Mouse (Mus musculus) spleen, adult 18-20 months (tissue): ENCODE data around the gene Atp8b5.

ENCODE experiments used
- DNase-seq, 2 experiments: peaks; one replicate each; pipeline ENCODE4 v3.0.0; 2022; ENCODE audit warnings: mixed read lengths in 2 of 2

Gene Atp8b5

GRCm38 (mm10) chr4:43266623-43267322 lies at the start of gene Atp8b5:
Atp8b5 (plus strand) TSS chr4:43267159.
- peak; percentile 37 to 52 for DNase-seq

DNA sequence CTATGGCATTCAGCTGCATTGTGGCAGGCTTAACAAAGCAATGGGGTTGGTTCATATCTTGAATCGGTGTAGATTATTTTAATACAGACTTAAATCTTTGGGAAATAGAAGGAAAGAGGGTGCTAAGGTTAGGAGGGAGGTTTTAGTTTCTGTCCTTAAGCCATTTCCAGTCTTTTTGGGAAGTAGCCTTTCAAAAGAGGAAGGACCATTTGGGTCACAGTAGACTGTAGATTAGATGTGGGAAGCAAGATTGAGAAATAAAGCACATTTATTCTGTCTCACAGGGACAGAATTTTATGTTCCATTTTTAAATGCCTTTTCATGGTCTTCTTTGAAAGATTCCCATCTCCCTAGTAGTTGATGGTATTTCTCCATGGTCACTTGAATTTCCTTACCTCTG lies 49.0 kb upstream of the Atp8b5 start:
- no peak for DNase-seq

DNA sequence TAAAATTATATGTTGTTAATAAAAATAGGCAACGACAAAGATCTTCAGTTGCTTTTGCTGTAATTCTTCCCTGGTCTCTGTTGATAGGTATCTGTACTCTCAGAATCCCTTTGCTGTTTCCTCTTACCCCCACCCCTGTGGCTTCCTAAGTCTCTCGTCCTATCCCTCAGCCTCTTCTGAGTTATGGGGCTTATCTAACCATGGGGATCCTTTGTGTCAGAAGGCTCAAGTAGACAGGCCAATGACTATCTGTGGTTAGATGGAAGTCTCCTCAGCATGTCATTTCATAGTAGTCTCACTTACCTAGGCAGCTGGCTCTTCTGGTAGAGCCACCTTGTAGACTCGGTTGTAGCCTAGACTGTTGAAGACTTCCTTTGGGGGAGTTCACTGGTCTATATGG lies 35.1 kb upstream of the Atp8b5 start:
- no peak for DNase-seq

DNA sequence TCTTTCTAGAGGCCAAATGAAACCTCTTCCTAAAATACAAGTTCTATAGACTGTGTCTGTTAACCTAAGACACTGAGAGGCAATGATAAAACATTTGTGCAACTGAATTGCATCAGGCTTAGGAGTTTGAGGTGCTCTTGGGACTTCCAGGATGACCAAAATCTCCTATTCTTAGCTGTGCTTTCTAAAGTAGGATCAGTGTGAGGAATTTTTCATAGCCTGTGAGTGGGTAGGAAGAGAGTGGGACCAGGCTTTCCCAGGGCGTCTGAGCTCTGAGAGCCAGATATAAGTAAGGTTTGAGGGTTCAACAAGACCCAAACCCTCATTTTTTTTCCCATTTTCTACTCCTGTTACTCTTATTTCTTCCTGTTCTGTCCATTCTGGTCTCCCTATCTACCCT lies 34.0 kb upstream of the Atp8b5 start:
- DNase-seq, result no peak

GRCm38 (mm10) chr4:43233489-43233888 lies 33.5 kb upstream of the Atp8b5 start:
- DNase-seq, result no peak

GRCm38 (mm10) chr4:43236898-43237297 lies 30.1 kb upstream of the Atp8b5 start:
- no peak for DNase-seq

- no peak for DNase-seq
These were observed 26.2 kb upstream of the Atp8b5 start for GRCm38 (mm10) chr4:43240716-43241115.

DNA sequence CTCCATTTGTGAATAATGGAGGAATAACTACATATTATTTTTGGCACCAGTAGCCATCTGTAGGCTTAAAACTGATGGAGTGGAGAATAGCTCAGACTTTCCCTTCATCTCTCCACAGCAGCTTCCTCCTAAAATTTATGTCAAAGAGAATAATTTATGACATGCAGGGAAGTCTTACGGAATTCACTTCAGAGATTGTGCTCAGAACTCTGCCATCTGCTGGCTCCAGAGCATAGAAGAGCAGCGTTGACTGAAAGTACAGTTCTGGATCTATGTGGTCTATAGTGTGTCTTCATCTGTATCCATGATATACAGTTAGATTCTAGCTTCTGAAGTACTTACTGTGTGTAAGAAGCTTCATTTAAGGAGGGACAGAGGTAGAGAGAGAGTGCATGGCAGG lies 22.9 kb upstream of the Atp8b5 start:
- DNase-seq, result no peak

- no peak for DNase-seq
These were observed 21.2 kb upstream of the Atp8b5 start for GRCm38 (mm10) chr4:43245776-43246175.

DNA sequence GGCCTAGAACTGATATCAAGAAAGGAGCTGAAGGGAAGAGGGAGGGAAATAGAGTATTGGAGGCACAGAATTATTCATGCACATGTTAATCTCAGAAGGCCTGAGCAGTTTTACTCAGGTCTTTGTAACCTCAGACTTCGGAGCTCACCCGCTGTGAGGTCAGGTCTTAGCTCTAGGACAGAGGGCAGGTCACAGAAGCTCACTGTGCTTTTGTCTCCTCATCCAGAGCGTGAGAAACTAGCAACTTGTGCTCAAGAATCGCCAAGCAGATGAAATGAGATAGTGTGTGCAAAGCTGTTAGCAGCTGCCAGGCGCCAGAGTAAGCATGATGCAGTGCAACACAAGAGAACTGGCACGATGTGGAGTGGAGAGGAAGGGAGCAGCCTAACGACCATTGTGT lies 18.9 kb upstream of the Atp8b5 start:
- DNase-seq, result no peak

- no peak for DNase-seq
These were observed 18.1 kb upstream of the Atp8b5 start for GRCm38 (mm10) chr4:43248909-43249308.

GRCm38 (mm10) chr4:43251269-43251668 lies 15.7 kb upstream of the Atp8b5 start:
- no peak for DNase-seq

GRCm38 (mm10) chr4:43257040-43257439 lies 9.9 kb upstream of the Atp8b5 start:
- DNase-seq, result no peak

GRCm38 (mm10) chr4:43258556-43258955 lies 8.4 kb upstream of the Atp8b5 start:
- DNase-seq, result no peak

- DNase-seq, result no peak
These were observed 7.5 kb upstream of the Atp8b5 start for GRCm38 (mm10) chr4:43259435-43259834.

DNA sequence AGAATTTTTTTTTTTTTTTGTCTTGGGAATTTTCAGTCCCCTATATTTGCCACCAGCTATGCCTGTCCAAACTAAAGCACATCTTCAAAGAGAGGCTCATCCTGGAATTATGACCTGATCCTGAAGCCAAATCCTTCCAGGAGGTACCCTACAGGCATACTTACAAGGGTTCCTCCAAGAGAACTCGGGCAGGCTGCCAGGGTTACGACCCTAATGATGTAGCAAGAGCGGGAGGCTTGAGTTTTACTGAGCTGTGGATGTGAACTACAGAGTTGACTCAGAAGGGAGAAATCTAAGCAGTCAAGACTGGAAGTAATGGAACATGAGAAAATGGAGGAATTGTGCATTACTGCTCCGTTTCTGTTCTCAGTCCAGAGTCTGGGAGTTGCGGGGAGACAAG lies 6.9 kb upstream of the Atp8b5 start:
- DNase-seq, result no peak

DNA sequence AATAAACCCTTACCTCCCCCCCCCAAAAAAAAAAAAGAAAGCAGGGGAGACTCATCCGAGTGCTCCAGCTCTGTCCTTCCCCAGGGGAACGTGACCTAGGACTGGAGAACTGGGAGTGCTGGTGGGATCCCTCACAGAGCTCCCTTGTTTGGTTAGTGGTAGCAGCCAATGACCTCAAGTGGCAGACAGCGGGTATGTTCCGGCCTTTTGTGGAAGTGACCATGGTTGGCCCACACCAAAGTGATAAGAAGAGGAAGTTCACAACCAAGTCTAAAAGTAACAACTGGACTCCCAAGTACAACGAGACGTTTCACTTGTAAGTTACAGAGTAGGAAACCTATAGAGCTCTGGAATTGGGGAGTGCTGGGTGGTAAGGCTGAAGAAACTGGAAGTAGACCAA lies 4.1 kb upstream of the Atp8b5 start:
- DNase-seq, result no peak

DNA sequence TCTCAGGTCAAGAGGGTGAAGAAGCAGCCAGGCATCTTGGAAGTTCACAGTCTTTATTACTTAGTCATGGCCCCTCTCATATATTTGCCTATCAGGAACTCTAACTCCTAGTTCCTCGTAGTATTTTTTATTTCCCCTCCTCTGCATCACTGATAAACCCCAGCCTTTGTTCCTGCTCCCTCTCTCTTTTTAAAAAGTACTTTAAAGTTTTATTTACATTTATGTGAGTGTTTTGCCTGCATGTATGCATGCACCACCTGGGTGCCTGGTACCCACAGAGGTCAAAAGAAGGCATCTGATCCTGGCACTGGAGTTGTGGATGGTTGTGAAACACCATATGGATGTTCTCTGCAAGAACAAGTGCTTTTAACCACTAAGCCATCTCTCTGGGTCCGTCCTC lies 813 bp upstream of the Atp8b5 start:
- no peak for DNase-seq

DNA sequence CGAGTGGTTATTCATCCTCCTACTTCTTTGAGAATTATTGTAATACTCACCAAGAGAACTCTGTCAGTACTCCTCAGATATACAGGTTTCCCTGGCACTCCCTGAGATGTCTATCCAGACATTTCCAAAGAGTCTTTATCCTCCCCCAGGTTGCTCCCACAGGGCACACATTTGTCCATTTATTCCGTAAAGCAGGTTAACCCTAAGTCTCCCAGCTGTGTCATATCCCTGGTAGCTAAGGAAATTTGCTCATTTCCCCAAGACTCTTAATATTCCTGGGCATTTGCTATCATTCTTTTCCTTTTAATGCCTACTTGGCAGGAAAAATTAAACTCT lies 332 bp downstream of the Atp8b5 start:
- no peak for DNase-seq

- DNase-seq, result no peak
These were observed 18.5 kb downstream of the Atp8b5 start for GRCm38 (mm10) chr4:43285476-43285875.

GRCm38 (mm10) chr4:43287305-43287704 lies 20.3 kb downstream of the Atp8b5 start:
- no peak for DNase-seq

GRCm38 (mm10) chr4:43294001-43294400 lies 27.0 kb downstream of the Atp8b5 start:
- DNase-seq, result peak in 1 of 2 experiments; percentile 2

DNA sequence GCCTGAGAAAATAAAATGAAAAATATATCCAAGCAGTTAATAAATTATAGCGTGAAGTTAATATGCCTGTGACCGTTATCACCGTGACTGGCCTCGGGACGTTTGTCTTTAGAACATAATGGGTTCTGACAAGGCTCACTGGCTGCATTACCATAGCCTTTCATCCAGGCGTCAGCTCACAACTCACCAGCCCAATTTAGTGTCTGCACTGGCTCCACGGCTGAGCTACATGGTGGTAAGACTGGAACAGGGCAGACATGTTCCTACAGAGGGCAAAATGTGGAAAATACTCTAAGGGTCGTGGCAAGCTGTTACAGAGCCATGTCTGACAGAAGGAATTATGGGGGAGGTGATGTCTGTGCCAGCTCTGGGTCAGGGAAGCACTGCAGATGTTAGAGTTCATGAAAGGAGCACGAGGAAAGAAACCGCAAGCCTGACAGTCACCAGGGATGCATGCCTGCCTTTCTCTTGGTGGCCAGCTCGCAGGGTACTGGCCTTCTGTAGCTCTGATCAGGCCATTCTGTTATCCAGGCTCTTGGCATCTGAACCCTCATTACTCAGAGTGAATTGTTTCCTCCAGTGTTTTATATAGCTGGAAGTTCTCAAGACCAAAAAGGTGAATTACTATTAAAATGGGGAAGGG lies 42.9 kb downstream of the Atp8b5 start:
- DNase-seq, result no peak

DNA sequence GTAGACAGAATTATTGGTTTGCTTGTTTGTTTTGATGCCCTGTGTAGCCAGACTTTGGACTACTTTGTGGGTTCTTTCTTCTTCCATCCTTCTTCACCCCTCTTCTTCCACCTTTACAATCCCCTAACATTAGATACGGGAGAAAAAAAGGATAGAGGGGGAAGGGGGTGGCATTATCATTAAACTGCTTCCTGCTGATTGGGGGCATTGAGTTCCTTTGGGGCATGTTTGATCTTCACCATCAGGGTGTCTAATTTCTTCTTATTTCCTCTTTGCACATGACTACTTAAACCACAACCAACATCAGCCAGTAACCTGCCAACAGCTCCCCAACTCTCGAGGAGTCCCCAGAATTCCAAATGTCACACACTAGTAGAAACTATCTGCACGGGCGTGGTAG lies 54.6 kb downstream of the Atp8b5 start:
- no peak for DNase-seq

DNA sequence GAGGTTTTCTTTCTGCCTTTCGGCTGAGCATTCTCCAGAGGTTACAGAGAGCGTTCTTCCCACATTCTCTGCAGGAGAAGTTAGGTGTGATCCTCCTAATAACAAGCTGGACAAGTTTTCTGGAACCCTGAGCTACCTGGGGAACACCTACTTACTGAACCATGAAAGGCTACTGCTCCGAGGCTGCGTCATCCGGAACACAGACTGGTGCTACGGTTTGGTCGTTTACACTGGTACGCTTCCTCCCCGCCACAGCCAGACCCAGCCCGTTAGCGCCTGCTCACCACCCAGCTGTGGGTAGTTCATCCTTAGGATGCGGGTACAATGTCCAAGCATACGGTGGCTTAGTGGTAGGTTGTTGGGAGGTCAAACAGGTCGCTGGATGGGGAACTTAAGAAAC lies 55.4 kb downstream of the Atp8b5 start:
- no peak for DNase-seq
